Mouse (Mus musculus): ENCODE results near the gene Zfyve27.
A peak's percentile ranks its signal among the peaks of the same experiment; 100 is the strongest.

Zfyve27 gene

GRCm38 (mm10) chr19:42144067-42144466 is 19.7 kb upstream of the Zfyve27 start:
- no peak for DNase-seq

GRCm38 (mm10) chr19:42144541-42145167 is 19.1 kb upstream of the Zfyve27 start:
- peak; percentile 75 for DNase-seq

- no peak for DNase-seq
These were observed 18.5 kb upstream of the Zfyve27 start for GRCm38 (mm10) chr19:42145210-42145609.

- DNase-seq, result no peak
These were observed 18.0 kb upstream of the Zfyve27 start for GRCm38 (mm10) chr19:42145731-42146130.

GRCm38 (mm10) chr19:42146276-42147010 is 17.3 kb upstream of the Zfyve27 start:
- no peak for DNase-seq

- peak; percentile 73 for DNase-seq
These were observed 16.5 kb upstream of the Zfyve27 start, which contains the start of gene Marveld1 for GRCm38 (mm10) chr19:42147170-42147768. Gene Marveld1, plus strand, starts transcription at chr19:42147400.

GRCm38 (mm10) chr19:42147769-42148568 is 15.8 kb upstream of the Zfyve27 start:
- DNase-seq, result peak; percentile 60

- DNase-seq, result no peak
These were observed 15.2 kb upstream of the Zfyve27 start for GRCm38 (mm10) chr19:42148569-42148860.

GRCm38 (mm10) chr19:42151990-42152389 is 11.8 kb upstream of the Zfyve27 start:
- peak; percentile 86 for DNase-seq

- DNase-seq, result no peak
These were observed 6.1 kb upstream of the Zfyve27 start for GRCm38 (mm10) chr19:42157493-42158237.

- no peak for DNase-seq
These were observed 5.3 kb upstream of the Zfyve27 start for GRCm38 (mm10) chr19:42158246-42159017.

- DNase-seq, result no peak
These were observed 437 bp downstream of the Zfyve27 start for GRCm38 (mm10) chr19:42164188-42164587.

GRCm38 (mm10) chr19:42166130-42166529 is 2.4 kb downstream of the Zfyve27 start:
- DNase-seq, result peak; percentile 65

- no peak for DNase-seq
These were observed 3.0 kb downstream of the Zfyve27 start for GRCm38 (mm10) chr19:42166766-42167165.

GRCm38 (mm10) chr19:42167489-42167888 is 3.7 kb downstream of the Zfyve27 start:
- no peak for DNase-seq

GRCm38 (mm10) chr19:42169322-42169975 is 5.7 kb downstream of the Zfyve27 start:
- DNase-seq, result no peak

- peak; percentile 94 for DNase-seq
These were observed 6.5 kb downstream of the Zfyve27 start for GRCm38 (mm10) chr19:42170025-42170969.

GRCm38 (mm10) chr19:42176841-42177240 is 13.1 kb downstream of the Zfyve27 start:
- no peak for DNase-seq

GRCm38 (mm10) chr19:42177461-42177860 is 13.7 kb downstream of the Zfyve27 start:
- no peak for DNase-seq

- no peak for DNase-seq
These were observed 15.6 kb downstream of the Zfyve27 start for GRCm38 (mm10) chr19:42179356-42179755.

All from kidney, adult 11 months (tissue).